Mouse (Mus musculus): ENCODE measurements at regions not wholly inside any gene's neighbourhood (a gene's known extent, or its start where the extent isn't known, plus 50 kb on each side); places are given as distances from the start of the nearest gene placed in this dataset.

- DNase-seq, result no peak
These were observed 933.3 kb upstream of the Cited2 start for GRCm38 (mm10) chr10:16789641-16790243.

GRCm38 (mm10) chr10:16803978-16804377, 919.0 kb upstream of the Cited2 start:
- DNase-seq, result no peak

GRCm38 (mm10) chr10:16810716-16811115, 912.3 kb upstream of the Cited2 start:
- no peak for DNase-seq

- DNase-seq, result no peak
These were observed 909.0 kb upstream of the Cited2 start for GRCm38 (mm10) chr10:16814013-16814412.

- no peak for DNase-seq
These were observed 861.5 kb upstream of the Cited2 start for GRCm38 (mm10) chr10:16861534-16861933.

- no peak for DNase-seq
These were observed 856.1 kb upstream of the Cited2 start for GRCm38 (mm10) chr10:16866914-16867313.

GRCm38 (mm10) chr10:16874131-16874530, 848.9 kb upstream of the Cited2 start:
- DNase-seq, result no peak

- DNase-seq, result no peak
These were observed 844.8 kb upstream of the Cited2 start for GRCm38 (mm10) chr10:16878197-16878596.

- DNase-seq, result no peak
These were observed 829.7 kb upstream of the Cited2 start for GRCm38 (mm10) chr10:16893316-16893715.

- DNase-seq, result no peak
These were observed 827.7 kb upstream of the Cited2 start for GRCm38 (mm10) chr10:16895332-16895731.

GRCm38 (mm10) chr10:16922888-16923287, 800.1 kb upstream of the Cited2 start:
- no peak for DNase-seq

GRCm38 (mm10) chr10:16923851-16924250, 799.2 kb upstream of the Cited2 start:
- DNase-seq, result no peak

- peak; percentile 88 for DNase-seq
These were observed 785.3 kb upstream of the Cited2 start for GRCm38 (mm10) chr10:16937705-16938104.

- no peak for DNase-seq
These were observed 771.4 kb upstream of the Cited2 start for GRCm38 (mm10) chr10:16951636-16952035.

- DNase-seq, result no peak
These were observed 762.0 kb upstream of the Cited2 start for GRCm38 (mm10) chr10:16960971-16961370.

- no peak for DNase-seq
These were observed 760.6 kb upstream of the Cited2 start for GRCm38 (mm10) chr10:16962463-16962862.

- no peak for DNase-seq
These were observed 744.2 kb upstream of the Cited2 start for GRCm38 (mm10) chr10:16978770-16979169.

- peak; percentile 82 for DNase-seq
These were observed 732.8 kb upstream of the Cited2 start for GRCm38 (mm10) chr10:16990227-16990626.

- DNase-seq, result peak; percentile 85
These were observed 729.2 kb upstream of the Cited2 start for GRCm38 (mm10) chr10:16993789-16994188.

- DNase-seq, result peak; percentile 56
These were observed 728.5 kb upstream of the Cited2 start for GRCm38 (mm10) chr10:16994526-16994925.

GRCm38 (mm10) chr10:16995010-16995409, 728.0 kb upstream of the Cited2 start:
- no peak for DNase-seq

- DNase-seq, result no peak
These were observed 726.1 kb upstream of the Cited2 start for GRCm38 (mm10) chr10:16996820-16997466.

GRCm38 (mm10) chr10:17001320-17001719, 721.7 kb upstream of the Cited2 start:
- no peak for DNase-seq

- DNase-seq, result no peak
These were observed 719.7 kb upstream of the Cited2 start for GRCm38 (mm10) chr10:17003123-17003849.

Measured in cerebellum, adult 11-12 months (tissue).